In genomic region chr8:36339449-36339848, GRCm38 (mm10) we compare ENCODE assay signal across 24 mouse cellular contexts.
"Had no signal": no experiment of that assay in that cellular context is flagged by ENCODE, and none has a peak within 500 bp of the region (broad histone marks: within the 10 kb centered on the region; RNA-seq: fewer than 3 reads in every experiment).

No protein-coding gene starts in this region.

- H3K4me3 ChIP-seq: gastrocnemius, adult 2 months; heart, embryonic 10.5 days; heart, embryonic 12.5 days; hindbrain, embryonic 13.5 days; hindbrain, embryonic 15.5 days; kidney, embryonic 15.5 days; limb, embryonic 13.5 days; limb, embryonic 15.5 days; liver, embryonic 12.5 days had no signal

- H3K4me1 ChIP-seq: heart, embryonic 10.5 days; heart, embryonic 12.5 days; liver, embryonic 12.5 days had no signal

- H3K27ac ChIP-seq: gastrocnemius, adult 2 months; heart, embryonic 10.5 days; hindbrain, embryonic 13.5 days; hindbrain, embryonic 15.5 days; kidney, embryonic 15.5 days; kidney, postnatal 0 days; limb, embryonic 13.5 days; limb, embryonic 15.5 days; liver, embryonic 12.5 days; liver, embryonic 14.5 days had no signal

- H3K36me3 ChIP-seq: heart, embryonic 10.5 days; heart, embryonic 12.5 days; hindbrain, embryonic 13.5 days; hindbrain, embryonic 15.5 days; kidney, embryonic 15.5 days; limb, embryonic 13.5 days; limb, embryonic 15.5 days; liver, embryonic 12.5 days had no signal

- H3K4me2 ChIP-seq: heart, embryonic 12.5 days; hindbrain, embryonic 13.5 days; hindbrain, embryonic 15.5 days; kidney, embryonic 15.5 days; limb, embryonic 13.5 days; limb, embryonic 15.5 days; liver, embryonic 12.5 days had no signal

- H3K9me3 ChIP-seq: heart, embryonic 10.5 days; heart, embryonic 12.5 days; hindbrain, embryonic 13.5 days; hindbrain, embryonic 15.5 days; kidney, embryonic 15.5 days; limb, embryonic 13.5 days; limb, embryonic 15.5 days; liver, embryonic 12.5 days had no signal

- H3K27me3 ChIP-seq: heart, embryonic 12.5 days; hindbrain, embryonic 13.5 days; hindbrain, embryonic 15.5 days; kidney, embryonic 15.5 days; limb, embryonic 13.5 days; limb, embryonic 15.5 days; liver, embryonic 12.5 days had no signal

- H3K9ac ChIP-seq: heart, embryonic 12.5 days; hindbrain, embryonic 13.5 days; hindbrain, embryonic 15.5 days; kidney, embryonic 15.5 days; limb, embryonic 13.5 days; limb, embryonic 15.5 days; liver, embryonic 12.5 days; liver, embryonic 14.5 days had no signal

- ATAC-seq: intestine, embryonic 16.5 days; liver, embryonic 12.5 days had no signal

- DNase-seq: gastrocnemius, adult 2 months; gastrocnemius, postnatal 10 days; gastrocnemius, postnatal 25 days; heart, adult 18-20 months; heart, postnatal 10 days; heart, postnatal 4 days; kidney, adult 11 months; kidney, adult 2 months; kidney, adult 9 months; kidney, postnatal 14 days; kidney, postnatal 36 days; layer of hippocampus, postnatal 36 days; left cerebral cortex, postnatal 4 days had no signal
